Mouse (Mus musculus) mesoderm, embryonic 11.5 days (tissue): ENCODE data around the gene Dbr1.
A peak's percentile ranks its signal among the peaks of the same experiment; 100 is the strongest.
"Not testable (repeated sequence)": the region's sequence is repeated elsewhere in the genome, so short reads cannot be mapped to it uniquely, and the experiment has no call there.

Source experiments
- DNase-seq: peaks from one replicate; pipeline ENCODE4 v3.0.0-alpha.2; 2012; ENCODE audit warnings: low read depth, low spot score

Dbr1 gene

GRCm38 (mm10) chr9:99575677-99576480 is at the start of gene Dbr1:
Gene Dbr1, plus strand, starts transcription at chr9:99575799.
- peak; percentile 93 for DNase-seq

- no peak for DNase-seq
Measured at GRCm38 (mm10) chr9:99531865-99532264, 43.7 kb upstream of the Dbr1 start.

GRCm38 (mm10) chr9:99546259-99546658 is 29.3 kb upstream of the Dbr1 start:
- DNase-seq = no peak

- DNase-seq = no peak
Measured at GRCm38 (mm10) chr9:99552068-99552467, 23.5 kb upstream of the Dbr1 start.

GRCm38 (mm10) chr9:99553049-99553448 is 22.6 kb upstream of the Dbr1 start:
- DNase-seq = no peak

GRCm38 (mm10) chr9:99554052-99554451 is 21.5 kb upstream of the Dbr1 start:
- no peak for DNase-seq

GRCm38 (mm10) chr9:99555253-99555652 is 20.3 kb upstream of the Dbr1 start:
- no peak for DNase-seq

GRCm38 (mm10) chr9:99557580-99558300 is 17.9 kb upstream of the Dbr1 start:
- no peak for DNase-seq

GRCm38 (mm10) chr9:99558824-99559556 is 16.6 kb upstream of the Dbr1 start:
- no peak for DNase-seq

GRCm38 (mm10) chr9:99559557-99559904 is 16.1 kb upstream of the Dbr1 start:
- DNase-seq = no peak

GRCm38 (mm10) chr9:99560389-99560788 is 15.2 kb upstream of the Dbr1 start:
- no peak for DNase-seq

GRCm38 (mm10) chr9:99563714-99564113 is 11.9 kb upstream of the Dbr1 start:
- DNase-seq = peak; percentile 73

GRCm38 (mm10) chr9:99568023-99568346 is 7.6 kb upstream of the Dbr1 start:
- DNase-seq = no peak

GRCm38 (mm10) chr9:99568347-99569070 is 7.1 kb upstream of the Dbr1 start, which contains the start of gene Armc8:
Gene Armc8, minus strand, starts transcription at chr9:99568899.
- DNase-seq = peak; percentile 90

GRCm38 (mm10) chr9:99569071-99569397 is 6.6 kb upstream of the Dbr1 start:
- no peak for DNase-seq

- DNase-seq = peak; percentile 68
Measured at GRCm38 (mm10) chr9:99580655-99581054, 5.1 kb downstream of the Dbr1 start.

GRCm38 (mm10) chr9:99587505-99588202 is 12.1 kb downstream of the Dbr1 start:
- DNase-seq = peak; percentile 68

- no peak for DNase-seq
Measured at GRCm38 (mm10) chr9:99591144-99591543, 15.5 kb downstream of the Dbr1 start.

GRCm38 (mm10) chr9:99599127-99599526 is 23.5 kb downstream of the Dbr1 start:
- DNase-seq = not testable (repeated sequence)

- DNase-seq = no peak
Measured at GRCm38 (mm10) chr9:99603566-99603965, 28.0 kb downstream of the Dbr1 start.

GRCm38 (mm10) chr9:99612202-99612601 is 36.6 kb downstream of the Dbr1 start, which contains the start of gene A4gnt:
Gene A4gnt, plus strand, starts transcription at chr9:99612502.
- DNase-seq = no peak
